Comparison of ENCODE assay signal across 10 mouse cellular contexts in genomic region chr7:27560291-27560887, GRCm38 (mm10). TPM values are rescaled to one million over a fixed set of nuclear protein-coding genes. Genes with fewer than 3 reads are reported as not detected.
DNase-seq lines count a peak whose midpoint lies in the region; TF ChIP-seq lines count a peak whose summit lies in the region.
"Had no signal": no experiment of that assay in that cellular context is flagged by ENCODE, and none has a peak within 500 bp of the region (broad histone marks: within the 10 kb centered on the region; RNA-seq: fewer than 3 reads in every experiment).

No protein-coding gene starts in this region.

- no peak overlapping the region for H3K4me3 ChIP-seq in testis, adult 2 months (ENCODE audit: control insufficient read depth, low read depth, low read length)
- H3K4me3 ChIP-seq: hindbrain, embryonic 13.5 days had no signal

- no peak for TF ChIP-seq CTCF in testis, adult 2 months (IDR thresholded peaks at IDR 0.05; ENCODE audit: control insufficient read depth, insufficient read depth, insufficient replicate concordance, low read depth, low read length)

- no peak for DNase-seq in testis, postnatal 10 days (ENCODE audit: low spot score)
- peak; percentile 60 to 62 for DNase-seq in gastrocnemius, postnatal 36 days
- DNase-seq in heart, postnatal 14 days: peak; percentile 52 to 65
- DNase-seq in left cerebral cortex, adult 8-10 months (ENCODE audit: low spot score in 2 of 2): no peak
- no peak for DNase-seq in layer of hippocampus, postnatal 36 days
- DNase-seq in adipocyte (ENCODE audit: low spot score): no peak
- DNase-seq: kidney, postnatal 14 days had no signal

- TF ChIP-seq POLR2A in testis, adult 2 months (IDR thresholded peaks at IDR 0.05; ENCODE audit: control insufficient read depth, low read depth, low read length): no peak

- peaks cover 3% of the 10 kb centered on the region for H3K36me3 ChIP-seq in testis, adult 2 months (ENCODE audit: control insufficient read depth, insufficient read depth, low read length)

- H3K27me3 ChIP-seq in testis, adult 2 months (ENCODE audit: control insufficient read depth, insufficient read depth, low read length): no peaks in the 10 kb centered on the region
- H3K27me3 ChIP-seq: hindbrain, embryonic 13.5 days had no signal

- peaks cover 7% of the 10 kb centered on the region for H3K4me1 ChIP-seq in testis, adult 2 months (ENCODE audit: control insufficient read depth, insufficient read depth, low read length)
- H3K4me1 ChIP-seq: hindbrain, embryonic 13.5 days had no signal

- intact Hi-C loops in gastrocnemius, postnatal 36 days (cut with DNase I): no loop called here
- intact Hi-C loops in heart, postnatal 14 days (cut with DNase I): no loop called here

- H3K27ac ChIP-seq in testis, adult 2 months (ENCODE audit: control insufficient read depth, insufficient read depth, low read depth, low read length): 0 out of 2 replicates have a peak overlapping the region, but pooled peaks have one; percentile 29
- H3K27ac ChIP-seq: hindbrain, embryonic 13.5 days had no signal

RNA-seq across cellular contexts. Expression of gene 2310022A10Rik, which starts 7.4 kb away (rescaled TPM):
- polyA plus RNA-seq in testis, adult 2 months (2012; rRNA removed): 27.6 and 28.1 TPM in 2 replicates
- 100 to 1,000 TPM in 1 of 2 experiments, 10 to 100 TPM in 1; 96.8 to 127 TPM for total RNA-seq in gastrocnemius, postnatal 36 days (2021)
- 10 to 100 TPM; 53.0 to 62.2 TPM for total RNA-seq in heart, postnatal 14 days (2021)
- total RNA-seq in left cerebral cortex, adult 8-10 months (2022): 10 to 100 TPM; 26.1 to 34.5 (median 31.0) TPM
- 10 to 100 TPM; 27.2 to 28.8 TPM for total RNA-seq in layer of hippocampus, postnatal 36 days (2021)

RNA-seq across cellular contexts. Expression of gene Pld3, which starts 7.4 kb away (rescaled TPM):
- polyA plus RNA-seq in testis, adult 2 months (2012; rRNA removed): 121 and 130 TPM in 2 replicates
- total RNA-seq in gastrocnemius, postnatal 36 days (2021): 10 to 100 TPM; 12.6 to 13.6 TPM
- total RNA-seq in heart, postnatal 14 days (2021): 10 to 100 TPM; 29.0 to 31.8 TPM
- 100 to 1,000 TPM; 675 to 760 (median 715) TPM for total RNA-seq in left cerebral cortex, adult 8-10 months (2022)
- 100 to 1,000 TPM; 557 to 578 TPM for total RNA-seq in layer of hippocampus, postnatal 36 days (2021)

RNA-seq across cellular contexts. Expression of gene Akt2, which starts 31.0 kb away (rescaled TPM):
- 54.9 and 58.7 TPM in 2 replicates for polyA plus RNA-seq in testis, adult 2 months (2012; rRNA removed)
- total RNA-seq in gastrocnemius, postnatal 36 days (2021): 100 to 1,000 TPM; 135 to 142 TPM
- total RNA-seq in heart, postnatal 14 days (2021): 100 to 1,000 TPM; 169 to 170 TPM
- total RNA-seq in left cerebral cortex, adult 8-10 months (2022): 100 to 1,000 TPM in 3 of 4 experiments, 10 to 100 TPM in 1; 98.3 to 115 (median 109) TPM
- total RNA-seq in layer of hippocampus, postnatal 36 days (2021): 100 to 1,000 TPM in 1 of 2 experiments, 10 to 100 TPM in 1; 97.7 to 102 TPM

RNA-seq across cellular contexts. Expression of gene Hipk4, which starts 37.3 kb away (rescaled TPM):
- polyA plus RNA-seq in testis, adult 2 months (2012; rRNA removed): 122 and 138 TPM in 2 replicates
- under 1 TPM; 0.07 to 0.08 TPM for total RNA-seq in gastrocnemius, postnatal 36 days (2021)
- total RNA-seq in heart, postnatal 14 days (2021): under 1 TPM; 0.32 to 0.55 TPM
- under 1 TPM in 3 of 4 experiments, not detected in 1; 0.12 to 0.20 (median 0.14) TPM for total RNA-seq in left cerebral cortex, adult 8-10 months (2022)
- not detected for total RNA-seq in layer of hippocampus, postnatal 36 days (2021)
- total RNA-seq: MEL had no signal

Comparison
In these comparisons a context has a peak if more than half of its experiments do, and no peak if none do; other contexts are left out.
1. DNase-seq: peak in gastrocnemius, postnatal 36 days (2 of 2) and heart, postnatal 14 days (2 of 2); none in testis, postnatal 10 days (single experiment), left cerebral cortex, adult 8-10 months (0 of 2), layer of hippocampus, postnatal 36 days (0 of 2) and adipocyte (single experiment).
2. RNA of gene Pld3, which starts 7.4 kb away (total RNA-seq): 675 to 760 TPM in left cerebral cortex, adult 8-10 months and 557 to 578 TPM in layer of hippocampus, postnatal 36 days; 29.0 to 31.8 TPM in heart, postnatal 14 days and 12.6 to 13.6 TPM in gastrocnemius, postnatal 36 days; every median in the first group is over 10 times any median in the second.